Mouse (Mus musculus) brain, adult 10 weeks (tissue): ENCODE results near the gene Smtn. TPM values are rescaled to one million over a fixed set of nuclear protein-coding genes. Genes with fewer than 3 reads are reported as not detected.

Experiments
- polyA plus RNA-seq: library from polyadenylated mRNA; stranded (reverse); fragments of 350-450 nt; fragmentation: Illumina TruSeq; extraction: RNeasy Lipid Tissue Mini Kit (QIAGEN cat#74804); gene quantifications from one replicate; pipeline ENCODE4 v1.2.3, GENCODE M21; 2015; ENCODE audit warnings: low read depth, low replicate concordance

The Smtn gene
- polyA plus RNA-seq = 6.2 TPM

GRCm38 (mm10) chr11:3540451-3541085 lies at the start of gene Smtn:
Smtn (minus strand) TSS chr11:3540612.

GRCm38 (mm10) chr11:3514529-3515054 lies 25.8 kb downstream of the Smtn start, which contains the start of gene Selenom:
Selenom (plus strand) TSS chr11:3514684.

GRCm38 (mm10) chr11:3487952-3488570 lies 52.4 kb downstream of the Smtn start, which contains the start of gene Pla2g3:
Pla2g3 (plus strand) TSS chr11:3488284.

Other genes starting within 250 kb of the Smtn start
- 32.8 TPM for gene Pik3ip1, start 210.2 kb downstream of the Smtn start, polyA plus RNA-seq
- gene Limk2, start 131.4 kb downstream of the Smtn start, polyA plus RNA-seq = 105 TPM
- gene Rnf185, start 88.2 kb downstream of the Smtn start, polyA plus RNA-seq = 29.3 TPM
- gene Pla2g3, start 52.3 kb downstream of the Smtn start, polyA plus RNA-seq = 2.9 TPM
- 39.3 TPM for gene Inpp5j, start 35.8 kb downstream of the Smtn start, polyA plus RNA-seq
- gene Selenom, start 25.9 kb downstream of the Smtn start, polyA plus RNA-seq = 285 TPM
- 25.8 TPM for gene Morc2a, start 108.6 kb upstream of the Smtn start, polyA plus RNA-seq